Mouse (Mus musculus): ENCODE measurements at regions not wholly inside any gene's neighbourhood (a gene's known extent, or its start where the extent isn't known, plus 50 kb on each side); places are given as distances from the start of the nearest gene placed in this dataset.

- DNase-seq = no peak
Measured at GRCm38 (mm10) chr7:71873817-71874216, 432.6 kb downstream of the Mctp2 start.

DNA sequence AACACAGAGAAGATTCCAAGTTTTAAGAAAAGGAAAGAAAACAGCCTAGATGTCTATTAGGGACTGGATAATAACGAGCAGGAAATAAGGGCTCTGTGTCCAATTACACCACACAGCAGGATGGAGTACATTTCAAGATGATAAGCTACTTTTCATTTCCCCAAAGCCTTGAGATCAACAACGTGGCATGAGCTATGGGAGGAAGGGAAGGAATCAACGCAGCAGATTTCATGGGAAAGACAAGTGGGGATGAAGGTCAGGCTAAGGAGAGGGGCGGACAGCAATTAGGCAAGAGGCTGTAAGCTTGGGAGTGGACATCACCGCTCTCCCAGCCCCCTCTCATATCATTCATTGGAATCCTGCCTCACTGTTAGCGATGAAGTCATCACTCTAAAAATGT, 433.5 kb downstream of the Mctp2 start:
- DNase-seq = no peak

GRCm38 (mm10) chr7:71867090-71867489, 439.3 kb downstream of the Mctp2 start:
- peak; percentile 70 to 71 for DNase-seq

GRCm38 (mm10) chr7:71865371-71866166, 440.8 kb downstream of the Mctp2 start:
- peak; percentile 6 to 8 for DNase-seq

- no peak for DNase-seq
Measured at GRCm38 (mm10) chr7:71852864-71853263, 453.5 kb downstream of the Mctp2 start.

- DNase-seq = no peak
Measured at GRCm38 (mm10) chr7:71849174-71849573, 457.2 kb downstream of the Mctp2 start.

- peak in 1 of 2 experiments; percentile 16 for DNase-seq
Measured at GRCm38 (mm10) chr7:71837845-71838244, 468.6 kb downstream of the Mctp2 start.

DNA sequence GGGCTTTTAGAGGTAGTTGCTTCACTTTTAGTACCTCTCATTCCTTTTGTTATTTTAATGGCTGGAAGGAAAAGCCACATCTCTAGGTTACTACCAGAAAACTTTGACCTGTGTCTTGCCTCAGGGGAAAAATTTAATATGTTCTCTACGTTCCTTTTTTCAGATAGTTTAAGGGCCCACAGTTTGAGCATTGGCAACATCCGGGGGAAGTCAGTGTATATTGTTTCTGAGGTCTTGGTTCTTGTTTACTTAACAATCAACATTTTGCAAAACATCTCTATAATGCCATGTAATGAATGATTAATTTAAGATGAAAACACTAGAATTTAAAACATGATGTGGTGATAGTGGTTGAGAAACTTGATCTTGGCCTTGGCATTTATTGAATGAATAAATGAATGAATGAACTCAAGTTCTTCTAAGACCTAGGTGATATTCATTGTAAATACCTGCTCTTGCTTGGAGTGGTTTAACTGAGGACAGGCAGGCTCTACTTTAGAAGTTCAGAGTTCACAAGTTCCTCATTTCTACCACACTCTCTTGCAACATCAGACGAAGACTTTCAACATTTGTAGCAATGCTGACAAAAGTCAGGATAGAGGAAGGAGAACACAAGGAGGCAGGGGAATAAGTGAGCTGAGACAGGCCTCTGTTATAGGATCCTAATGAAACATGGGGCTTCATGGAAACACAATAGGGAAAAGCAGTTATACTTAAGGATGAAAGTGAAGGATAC, 474.4 kb downstream of the Mctp2 start:
- no peak for DNase-seq

DNA sequence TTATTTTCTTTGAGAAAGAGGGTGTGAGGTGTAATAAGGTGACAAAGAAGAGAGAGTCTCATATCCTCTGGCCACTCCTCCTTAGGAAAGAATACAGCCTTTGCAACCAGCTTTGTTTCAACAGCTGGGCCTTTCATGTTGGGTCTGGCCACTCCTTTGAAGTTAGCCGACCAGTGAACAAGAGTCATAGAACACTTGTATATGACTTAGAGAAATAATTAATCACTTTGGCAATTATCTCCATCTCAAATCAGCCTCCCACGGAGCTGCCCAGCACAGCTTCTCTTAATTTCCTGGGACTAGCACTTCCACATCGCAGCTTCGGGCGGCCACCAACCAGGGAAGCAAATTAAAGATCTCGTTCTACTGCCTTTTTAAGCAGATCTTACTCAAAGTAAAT, 476.8 kb downstream of the Mctp2 start:
- peak; percentile 14 to 31 for DNase-seq

DNA sequence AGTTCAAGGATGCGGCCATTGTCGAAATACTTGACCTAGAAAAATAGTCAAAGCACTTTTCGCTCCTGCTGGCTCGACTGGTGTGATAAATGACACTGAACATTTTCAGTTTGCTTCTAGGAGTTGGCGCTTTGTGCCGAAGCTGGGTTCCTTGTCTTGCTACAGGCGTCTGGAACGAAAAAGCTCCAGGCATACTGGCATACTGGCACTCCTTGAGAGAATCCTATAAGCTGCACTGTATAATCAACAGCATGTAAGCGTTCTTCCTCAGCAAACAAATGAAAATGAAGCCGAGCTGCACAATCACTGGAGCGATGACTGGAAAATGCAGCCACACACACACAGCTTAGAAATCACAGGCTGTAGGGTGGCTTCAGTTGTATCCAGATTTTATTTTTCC, 464.9 kb upstream of the Gm10295 start:
- DNase-seq = no peak

- no peak for DNase-seq
Measured at GRCm38 (mm10) chr7:71794201-71794600, 442.9 kb upstream of the Gm10295 start.

- DNase-seq = no peak
Measured at GRCm38 (mm10) chr7:71788401-71788800, 437.1 kb upstream of the Gm10295 start.

DNA sequence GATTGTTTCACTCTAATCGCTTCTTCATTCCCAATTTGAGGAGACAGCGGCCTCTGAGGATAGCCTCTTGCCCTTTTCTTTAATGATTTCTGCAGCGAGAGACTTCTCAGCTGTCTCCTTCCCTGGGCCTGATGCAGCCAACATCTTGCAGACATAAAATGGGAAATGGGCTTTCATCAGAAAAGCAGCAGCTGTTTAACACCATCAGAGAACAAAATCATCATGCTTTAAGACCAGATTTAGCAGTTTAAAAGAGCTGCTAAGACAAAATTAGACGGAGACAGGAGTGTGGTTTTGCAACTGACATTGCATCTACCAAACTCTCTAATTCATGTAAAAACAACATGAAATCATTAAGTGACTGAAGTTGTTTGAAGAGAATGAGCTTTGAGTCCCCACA, 431.2 kb upstream of the Gm10295 start:
- peak; percentile 15 to 24 for DNase-seq

GRCm38 (mm10) chr7:71749886-71750285, 398.6 kb upstream of the Gm10295 start:
- no peak for DNase-seq

DNA sequence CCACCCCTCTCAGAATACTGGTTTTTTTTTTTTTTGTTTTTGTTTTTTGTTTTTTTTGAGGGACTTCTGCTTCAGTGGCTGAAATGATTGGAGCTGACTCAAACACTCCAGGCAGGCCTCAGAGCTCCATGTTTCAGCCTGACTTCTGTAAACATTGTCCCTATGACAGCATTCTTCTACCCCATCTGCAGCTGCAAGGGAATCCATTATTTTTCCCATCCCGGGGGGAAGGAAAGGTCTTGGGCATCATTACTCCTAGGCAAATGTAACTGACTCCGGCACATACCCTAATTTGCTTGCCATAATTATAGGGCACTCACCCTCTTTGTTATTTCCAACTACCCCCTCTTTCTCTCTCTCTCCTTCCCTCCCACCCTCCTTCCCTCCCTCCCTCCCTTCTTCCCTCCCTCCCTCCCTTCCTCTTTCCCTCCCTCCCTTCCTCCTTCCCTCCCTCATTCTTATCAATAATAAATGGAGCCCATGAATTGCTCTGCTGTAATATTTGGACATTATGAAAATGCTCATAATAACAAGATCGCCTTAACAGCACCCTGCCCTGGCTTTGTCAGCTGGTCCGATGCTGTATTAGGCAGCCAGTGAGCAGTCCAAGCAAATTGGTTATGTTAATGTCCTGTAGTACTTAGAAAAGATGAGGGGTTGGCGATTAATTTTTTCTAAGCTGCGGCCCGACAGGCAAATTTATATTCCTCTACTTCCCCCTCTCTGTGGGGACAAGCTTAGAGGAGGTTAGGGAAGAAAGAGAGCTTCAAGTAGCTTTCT, 395.0 kb upstream of the Gm10295 start:
- DNase-seq = no peak

DNA sequence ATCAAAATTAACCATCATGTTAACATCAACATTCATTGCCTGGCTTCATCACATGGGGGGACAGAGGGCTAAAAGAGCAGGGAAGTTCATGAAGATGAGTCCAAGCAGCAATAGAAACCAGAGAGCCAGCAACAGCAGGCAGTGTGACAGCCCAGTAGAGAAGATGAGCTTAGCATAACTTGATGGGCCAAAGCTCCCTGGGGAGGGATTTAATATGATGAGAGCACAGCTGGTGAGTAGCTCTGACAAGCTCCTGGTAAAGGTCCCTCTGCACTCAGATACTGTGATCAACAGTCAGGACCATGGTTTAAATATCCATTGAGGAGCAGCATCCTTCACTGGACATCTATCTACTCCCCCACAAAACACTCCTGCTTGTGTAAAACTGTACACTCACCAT, 377.2 kb upstream of the Gm10295 start:
- no peak for DNase-seq

- no peak for DNase-seq
Measured at GRCm38 (mm10) chr7:71708209-71708608, 356.9 kb upstream of the Gm10295 start.

- DNase-seq = no peak
Measured at GRCm38 (mm10) chr7:71706201-71706600, 354.9 kb upstream of the Gm10295 start.

GRCm38 (mm10) chr7:71705426-71706050, 354.3 kb upstream of the Gm10295 start:
- peak; percentile 75 to 84 for DNase-seq

- DNase-seq = no peak
Measured at GRCm38 (mm10) chr7:71704661-71705240, 353.5 kb upstream of the Gm10295 start.
